Mouse (Mus musculus) right cerebral cortex, adult 18-20 months (tissue): ENCODE data around the gene Ovol3.
A peak's percentile ranks its signal among the peaks of the same experiment; 100 is the strongest.
"Not testable (repeated sequence)": the region's sequence is repeated elsewhere in the genome, so short reads cannot be mapped to it uniquely, and the experiment has no call there.

ENCODE experiments used
- DNase-seq: peaks from one replicate; pipeline ENCODE4 v3.0.0; 2022; ENCODE audit warnings: mixed read lengths

Ovol3 gene

DNA sequence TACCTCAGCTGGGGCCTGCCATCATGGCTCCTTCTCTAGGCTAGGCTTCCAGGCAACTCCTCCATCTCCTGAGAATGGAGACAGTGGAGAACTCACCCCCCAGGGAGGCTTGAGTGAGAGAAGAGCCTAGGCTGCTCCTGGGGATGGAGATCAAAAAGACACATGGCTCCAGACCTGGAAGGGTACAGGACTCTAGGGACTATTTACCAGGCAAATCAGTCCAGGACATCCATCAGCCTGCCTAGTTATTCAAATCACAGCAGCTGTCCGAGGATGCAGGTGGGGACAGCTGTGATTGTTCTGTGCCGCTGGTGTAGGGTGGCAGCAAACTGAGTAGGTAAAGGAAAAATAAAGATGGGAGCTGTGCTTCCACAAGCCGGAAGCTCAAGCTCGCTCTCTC, at the start of gene Ovol3:
Ovol3 (minus strand) TSS at position 101 of the 400 bp plus-strand sequence.
- no peak for DNase-seq

DNA sequence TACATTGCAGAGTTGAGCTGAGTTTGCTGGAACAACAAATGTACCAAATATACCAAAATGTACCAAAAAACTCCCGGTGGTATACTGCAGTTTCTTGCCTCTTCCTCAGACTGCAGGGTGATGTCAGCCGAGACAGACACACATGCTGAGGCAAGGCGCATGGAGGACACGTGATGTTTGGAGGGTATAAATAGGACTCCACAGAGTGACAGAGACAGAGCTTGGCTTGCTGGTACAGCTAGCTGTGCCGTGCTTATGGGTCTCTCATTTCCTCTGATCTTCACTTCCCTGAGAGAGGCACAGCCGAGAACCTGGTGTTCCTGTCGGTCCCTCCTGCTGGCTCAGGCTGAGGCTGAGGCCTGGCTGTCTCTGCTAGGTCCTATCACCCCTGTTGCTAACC, 47.2 kb upstream of the Ovol3 start:
- no peak for DNase-seq

DNA sequence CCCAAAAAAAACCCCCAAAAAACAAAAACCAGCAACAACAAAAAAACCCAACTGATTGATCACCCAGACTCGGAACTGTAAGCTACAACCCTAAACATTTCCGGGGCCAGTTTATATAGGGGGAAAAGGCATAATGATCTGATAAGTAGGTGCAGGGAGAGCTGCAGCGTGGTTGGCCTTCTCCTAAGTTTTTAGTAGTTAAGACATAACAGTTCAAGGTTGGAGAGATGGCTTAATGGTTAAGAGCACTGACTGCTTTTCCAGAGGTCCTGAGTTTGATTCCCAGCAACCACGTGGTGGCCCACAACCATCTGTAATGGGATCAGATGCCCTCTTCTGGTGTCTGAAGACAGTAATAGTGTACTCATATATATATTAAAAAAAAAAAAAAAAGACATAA, 46.0 kb upstream of the Ovol3 start:
- DNase-seq = no peak

DNA sequence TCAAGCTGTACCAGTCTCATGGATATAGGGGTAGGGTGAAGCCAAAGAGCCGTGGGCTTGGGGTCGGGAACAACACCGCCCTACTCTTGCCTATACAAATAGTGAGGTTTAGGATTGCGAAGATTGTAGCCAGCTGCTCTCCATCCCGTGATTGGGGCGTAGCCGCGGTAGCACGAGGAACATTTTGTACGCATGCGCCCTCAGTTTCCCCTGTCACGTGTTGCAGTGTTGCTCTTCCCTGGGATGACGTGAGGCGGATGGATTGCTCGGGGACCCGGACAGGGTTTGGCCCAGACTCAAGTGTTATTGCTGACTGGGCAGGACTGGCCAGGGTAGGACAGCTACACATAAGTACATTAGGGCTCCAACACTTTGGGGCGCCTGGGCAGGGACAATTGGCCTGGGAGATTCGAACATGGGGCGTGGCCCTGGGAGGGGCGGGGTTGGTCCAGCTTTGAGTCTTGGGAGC, 45.2 kb upstream of the Ovol3 start:
- DNase-seq = peak; percentile 89

DNA sequence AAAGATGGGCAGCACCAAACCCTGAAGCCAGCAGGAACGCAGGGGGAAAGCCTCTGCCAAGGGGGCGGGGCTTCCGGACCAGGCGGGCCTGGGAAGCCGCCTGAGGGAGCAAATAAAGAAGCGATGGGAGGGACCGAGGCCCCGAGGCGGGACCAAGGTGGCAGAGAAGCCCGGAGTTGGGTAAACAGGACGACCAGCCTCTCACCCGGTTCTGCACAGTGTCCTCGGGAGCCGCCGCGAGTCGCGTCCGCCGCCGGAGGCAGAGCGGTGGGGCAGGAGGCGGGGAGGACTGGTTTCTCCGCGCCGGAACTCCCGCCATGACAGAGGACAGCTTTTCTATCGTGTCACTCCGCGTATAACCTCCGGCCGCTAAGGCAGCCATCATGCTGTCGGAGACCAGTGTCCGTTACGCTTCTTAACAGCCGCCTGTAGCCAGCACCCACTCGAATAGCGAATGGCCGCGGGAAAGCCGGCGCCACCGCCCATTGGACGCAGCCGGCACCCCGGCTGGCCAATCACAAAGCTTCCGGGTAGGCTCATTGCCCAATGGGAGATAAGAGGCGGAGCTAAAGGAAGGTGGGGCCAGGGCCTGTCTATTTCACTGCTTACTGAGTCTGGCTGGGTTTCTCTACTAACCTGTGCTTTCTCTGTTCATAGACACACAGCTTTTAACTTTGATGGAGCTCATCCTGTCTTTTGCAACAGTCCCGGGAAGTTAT, 44.6 kb upstream of the Ovol3 start, which contains the start of the genes Thap8 and Wdr62:
Thap8 (plus strand) TSS at position 144 of the 719 bp plus-strand sequence.
Wdr62 (minus strand) TSS at position 469 of the 719 bp plus-strand sequence.
- peak; percentile 93 for DNase-seq

DNA sequence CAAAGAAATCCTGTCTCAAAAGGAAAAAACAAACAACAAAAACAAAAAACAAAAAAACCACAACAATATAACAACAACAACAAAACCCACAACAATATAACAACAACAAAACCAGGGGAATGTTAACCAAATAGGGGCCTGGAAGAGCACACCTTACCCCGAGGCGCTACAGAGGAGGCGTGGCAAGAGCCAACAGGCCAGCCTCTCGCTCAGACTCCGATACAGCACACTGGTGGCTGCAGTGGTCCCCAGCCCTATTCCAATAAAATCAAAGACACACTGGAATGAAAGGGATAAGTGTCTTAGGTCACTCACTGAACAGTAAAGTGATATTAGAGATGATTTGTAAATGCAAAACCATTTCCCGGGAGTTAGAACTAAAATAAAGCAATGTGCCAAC, 44.0 kb upstream of the Ovol3 start:
- no peak for DNase-seq

DNA sequence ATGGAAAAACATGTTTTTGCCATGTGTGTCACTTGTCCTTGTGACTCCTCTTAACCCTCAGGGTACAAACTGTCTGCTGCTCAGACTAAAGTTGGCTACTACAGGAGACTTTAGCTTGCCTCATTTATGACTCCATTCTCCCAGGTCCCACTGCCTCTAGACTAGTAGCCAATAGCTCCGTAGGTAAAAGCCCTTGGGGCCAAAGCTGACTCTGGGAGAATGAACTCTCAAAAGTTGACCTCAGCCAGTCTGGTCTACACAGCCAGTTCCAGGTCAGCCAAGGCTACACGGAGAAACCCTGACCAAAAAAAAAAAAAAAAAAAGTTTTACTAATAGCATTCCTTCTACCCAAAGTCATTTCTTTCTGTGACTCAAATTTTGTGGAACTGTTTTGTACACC, 43.4 kb upstream of the Ovol3 start:
- DNase-seq = no peak

DNA sequence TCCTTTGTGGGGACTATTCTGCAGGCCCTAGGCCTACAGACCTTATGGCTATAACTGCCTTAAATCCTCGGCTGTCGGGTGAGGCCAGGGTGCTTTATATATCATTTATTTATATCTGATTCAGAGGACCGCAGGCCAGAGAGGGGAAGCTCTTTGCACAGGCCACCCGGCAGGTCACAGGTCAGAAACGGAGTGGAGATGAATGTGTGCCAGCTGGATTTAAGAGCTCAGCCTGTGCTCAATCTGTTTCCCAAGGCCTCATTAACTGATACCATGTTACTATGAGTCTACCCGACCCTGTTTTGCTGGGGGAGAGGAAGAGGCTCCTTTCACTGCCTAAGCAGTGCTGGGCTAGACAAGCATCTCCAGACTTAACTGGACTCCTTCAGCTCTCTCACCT, 38.9 kb upstream of the Ovol3 start:
- no peak for DNase-seq

DNA sequence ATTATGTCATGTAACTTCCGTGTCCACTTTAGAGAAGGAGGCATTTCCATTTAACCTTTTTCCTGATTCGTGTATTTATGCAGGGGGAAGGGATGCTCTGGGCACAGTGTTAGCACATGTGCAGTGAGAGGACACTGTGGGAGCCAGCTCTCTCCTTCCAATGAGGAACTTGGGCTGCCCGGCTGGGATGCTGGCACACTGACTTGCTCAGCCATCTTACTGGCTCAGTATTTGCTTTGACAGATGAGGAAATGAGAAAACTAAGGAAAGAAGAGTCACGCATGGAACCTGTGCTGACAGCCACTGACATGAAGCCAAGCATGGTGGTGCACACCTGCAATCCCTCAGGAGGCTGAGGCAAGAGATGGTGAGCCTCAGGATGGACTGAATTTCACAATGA, 34.1 kb upstream of the Ovol3 start:
- no peak for DNase-seq

DNA sequence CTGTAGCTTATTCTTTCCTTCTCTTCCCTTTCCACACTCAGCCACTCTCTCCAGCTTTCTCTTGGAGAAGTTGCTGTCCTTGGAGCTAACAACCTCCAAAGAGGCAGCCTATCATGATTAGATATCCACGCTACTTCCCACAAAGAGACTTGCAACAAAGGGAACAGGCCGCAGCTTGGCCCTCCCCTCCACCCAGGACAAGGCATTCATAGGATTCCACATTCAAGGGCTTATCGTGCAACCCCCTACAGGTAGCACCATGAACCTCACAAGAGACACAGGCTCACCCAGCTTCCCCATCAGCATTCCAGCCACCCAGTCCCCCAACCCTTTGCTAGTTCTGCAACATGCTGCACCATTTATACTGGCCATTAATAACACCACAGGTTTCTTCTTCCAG, 31.3 kb upstream of the Ovol3 start:
- no peak for DNase-seq

DNA sequence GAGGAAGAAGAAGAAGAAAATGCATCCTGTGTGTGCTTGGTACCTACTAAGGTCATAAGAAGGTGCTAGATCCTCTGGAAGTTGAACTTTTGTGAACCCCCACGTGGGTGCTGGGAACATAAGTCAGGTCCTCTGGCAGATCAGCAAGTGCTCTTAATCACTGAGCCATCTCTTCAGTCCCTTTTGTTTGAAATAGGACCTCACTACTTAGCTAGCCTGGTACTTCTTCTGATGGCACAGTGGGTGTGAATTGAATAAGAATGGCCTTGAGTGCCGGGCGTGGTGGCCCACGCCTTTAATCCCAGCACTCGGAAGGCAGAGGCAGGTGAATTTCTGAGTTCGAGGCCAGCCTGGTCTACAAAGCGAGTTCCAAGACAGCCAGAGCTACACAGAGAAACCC, 30.4 kb upstream of the Ovol3 start:
- no peak for DNase-seq

DNA sequence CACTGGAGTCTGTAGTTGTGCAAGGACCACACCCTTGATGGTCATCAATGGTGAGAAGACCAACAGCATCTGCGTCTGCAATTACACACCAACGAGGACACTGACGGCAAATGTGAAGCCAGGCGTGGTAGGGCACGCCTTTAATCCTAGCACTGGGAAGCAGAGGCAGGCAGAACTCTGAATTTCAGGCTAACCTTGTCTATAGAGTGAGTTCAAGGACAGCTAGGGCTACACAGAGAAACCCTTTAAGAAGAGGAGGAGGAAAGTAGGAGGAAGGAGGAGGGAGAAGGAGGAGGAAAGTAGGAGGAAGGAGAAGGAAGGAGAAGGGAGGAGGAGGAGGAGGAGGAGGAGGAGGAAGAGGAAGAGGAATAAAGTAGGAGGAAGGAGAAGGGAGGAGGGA, 30.0 kb upstream of the Ovol3 start:
- DNase-seq = no peak

DNA sequence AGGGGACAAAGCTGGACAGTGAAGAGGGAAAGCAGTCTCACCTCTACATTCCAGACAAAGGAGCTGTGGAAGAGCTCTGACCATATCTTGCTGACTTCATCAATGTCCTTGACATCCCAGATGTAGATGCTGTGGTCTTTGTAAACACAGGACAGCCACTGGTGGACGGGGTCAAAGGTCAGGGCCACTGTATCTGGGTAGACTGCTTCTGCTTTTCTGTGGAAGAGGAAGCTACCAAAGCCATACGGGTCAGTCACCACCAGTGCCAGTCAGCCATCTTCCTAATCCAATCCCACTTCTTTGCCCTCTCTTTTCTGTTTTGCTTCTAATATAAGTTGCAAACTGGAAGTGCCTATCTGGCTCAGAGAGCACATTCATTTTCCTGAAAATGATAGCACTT, 29.5 kb upstream of the Ovol3 start:
- DNase-seq = no peak

DNA sequence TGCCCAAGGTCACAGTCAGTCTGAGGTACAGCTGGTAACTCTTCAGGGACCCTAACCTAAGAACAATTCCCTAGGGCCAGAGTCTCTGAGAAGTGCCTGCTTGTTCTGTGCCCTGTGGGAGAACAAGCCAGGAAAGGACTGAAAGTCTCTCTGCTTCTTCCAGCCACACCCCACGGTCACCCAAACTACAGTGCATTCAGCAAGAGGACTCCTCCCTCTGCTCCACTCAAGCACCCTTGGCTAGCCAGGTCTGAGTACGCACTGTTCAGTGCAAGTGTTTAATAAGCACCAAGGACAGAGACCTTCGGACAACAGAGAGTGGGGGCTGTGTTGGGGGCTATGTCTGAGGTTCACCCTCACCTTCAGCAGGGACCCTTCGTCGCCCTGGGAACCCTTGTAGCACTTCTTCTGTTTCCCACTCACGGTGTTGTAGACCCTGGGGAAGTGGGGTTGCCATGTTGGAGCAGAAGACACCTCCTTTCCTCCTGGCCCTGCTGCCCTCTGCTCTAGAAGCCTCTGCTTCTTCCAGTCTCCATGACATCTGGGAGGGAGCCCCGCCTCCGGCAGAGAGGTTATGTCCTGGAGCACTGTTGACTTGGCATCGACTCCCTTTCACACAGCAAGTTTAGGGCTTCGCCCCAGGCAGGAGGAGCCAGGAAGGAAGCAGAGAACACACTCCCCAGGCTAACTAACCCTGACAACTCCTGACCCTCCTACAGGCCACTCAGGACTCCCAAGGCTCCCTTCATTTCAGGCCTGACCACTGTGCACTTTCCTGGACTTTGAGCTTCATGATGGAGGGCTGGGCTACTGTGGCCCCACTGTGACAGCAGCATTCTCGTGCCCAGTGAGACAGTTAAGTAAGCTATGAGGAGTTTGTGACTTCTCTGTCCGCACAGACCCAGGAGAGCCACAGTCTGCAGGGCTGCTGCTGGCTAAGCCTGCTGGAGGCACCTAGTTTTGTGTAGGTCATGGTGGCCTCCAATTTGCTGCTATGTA, 16.7 kb upstream of the Ovol3 start:
- no peak for DNase-seq

DNA sequence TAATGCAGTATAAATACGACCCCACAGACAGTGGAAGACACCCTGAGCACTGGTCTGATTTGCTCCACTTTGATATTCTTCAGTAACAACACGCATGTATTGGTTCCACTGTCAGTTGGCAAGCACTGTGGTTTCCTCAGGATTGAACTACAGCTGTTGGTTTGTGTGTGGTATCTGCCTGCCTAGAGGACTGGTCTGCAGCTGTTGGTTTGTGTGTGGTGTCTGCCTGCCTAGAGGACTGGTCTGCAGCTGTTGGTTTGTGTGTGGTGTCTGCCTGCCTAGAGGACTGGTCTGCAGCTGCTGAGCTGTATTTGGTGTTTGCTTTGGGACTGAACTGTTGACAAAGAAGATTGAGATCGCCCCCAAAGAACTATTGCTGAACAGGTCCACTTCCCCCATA, 1.8 kb upstream of the Ovol3 start:
- DNase-seq = not testable (repeated sequence)

DNA sequence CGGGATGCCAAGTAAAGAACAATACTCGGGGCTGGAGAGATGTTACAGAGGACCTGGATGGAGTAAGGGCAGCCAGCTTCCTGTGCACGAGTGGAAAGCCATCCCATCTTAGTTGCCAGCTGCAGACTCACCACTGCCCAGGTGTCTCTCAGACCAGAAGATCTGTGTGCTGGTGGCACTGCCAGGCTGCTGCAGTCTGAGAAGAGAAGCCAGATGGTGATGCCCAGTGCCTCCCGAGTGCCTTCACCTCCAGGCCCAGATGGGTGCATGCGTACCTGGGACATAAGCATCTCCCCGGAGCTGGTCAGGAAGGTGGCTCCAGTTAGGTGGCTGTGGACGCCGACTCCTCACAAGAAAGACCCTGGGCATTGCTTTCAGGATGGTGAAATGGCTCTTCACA, 434 bp downstream of the Ovol3 start:
- no peak for DNase-seq

DNA sequence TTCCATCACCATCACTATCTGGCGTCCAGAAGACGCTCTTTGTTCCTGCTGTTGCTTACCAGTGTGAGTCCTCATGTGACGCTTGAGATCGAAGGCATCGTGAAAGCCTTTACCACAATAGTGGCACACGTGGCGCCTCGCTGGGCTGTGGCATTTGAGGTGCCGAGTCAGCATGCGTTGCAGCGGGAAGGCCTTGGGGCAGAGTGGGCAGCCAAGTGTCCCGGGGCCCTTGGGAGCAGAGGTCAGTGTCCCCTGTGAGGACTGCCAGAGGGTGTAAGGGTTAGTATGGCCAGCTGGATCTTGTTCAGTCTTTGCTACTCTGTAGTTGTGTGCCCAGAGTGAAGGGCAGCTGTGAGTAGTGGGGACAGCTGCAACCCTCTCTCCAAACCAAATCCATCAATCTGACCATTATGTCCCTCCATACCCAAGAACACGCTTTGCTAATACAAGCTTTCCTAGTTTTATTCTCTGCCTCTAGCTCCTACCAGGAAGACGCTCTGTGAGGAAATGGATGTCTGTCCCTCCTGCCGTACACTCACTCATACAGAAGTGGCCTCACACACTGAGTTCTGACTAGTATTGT, 1.2 kb downstream of the Ovol3 start:
- no peak for DNase-seq

DNA sequence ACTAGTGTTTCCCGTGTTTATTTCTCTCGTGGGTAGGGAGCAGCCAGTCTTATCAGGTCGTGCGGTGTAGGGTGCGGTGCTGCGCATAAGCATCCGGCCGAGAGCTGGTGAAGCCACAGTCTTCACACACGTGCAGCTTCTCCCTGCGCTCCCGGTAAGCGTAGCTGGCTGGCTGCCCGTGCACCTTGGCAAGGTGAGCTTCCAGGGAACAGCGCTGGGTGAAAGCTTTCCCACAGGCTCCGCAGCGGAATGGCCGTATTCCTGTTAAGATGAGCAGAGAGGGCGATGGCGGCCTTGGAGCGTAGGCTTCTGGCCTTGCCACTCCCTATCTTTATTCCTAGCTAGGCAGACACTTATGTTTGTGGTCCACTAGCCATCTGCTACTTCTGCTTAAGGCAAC, 2.1 kb downstream of the Ovol3 start:
- no peak for DNase-seq

DNA sequence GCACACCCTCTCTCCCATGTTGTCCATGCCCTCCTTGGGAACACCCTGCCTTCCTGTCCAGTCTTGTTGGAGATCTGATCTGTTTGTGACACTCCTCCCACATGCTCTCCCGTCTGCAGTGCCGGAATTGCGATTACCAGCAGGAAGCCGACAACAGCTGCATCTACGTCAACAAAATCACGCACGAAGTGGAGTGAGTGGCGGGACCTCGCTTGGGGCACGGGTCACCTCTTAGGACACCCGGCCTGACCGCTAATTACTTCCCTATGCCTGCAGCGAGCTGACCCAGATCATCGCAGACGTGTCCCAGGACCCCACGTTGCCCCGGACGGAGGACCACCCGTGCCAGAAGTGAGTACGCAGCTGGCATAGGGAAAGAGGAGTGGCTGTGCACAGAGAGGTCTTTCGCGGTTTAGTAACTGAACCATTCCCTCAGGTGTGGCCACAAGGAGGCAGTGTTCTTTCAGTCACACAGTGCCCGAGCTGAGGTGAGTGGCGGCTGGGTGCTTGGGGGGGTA, 2.8 kb downstream of the Ovol3 start:
- no peak for DNase-seq

DNA sequence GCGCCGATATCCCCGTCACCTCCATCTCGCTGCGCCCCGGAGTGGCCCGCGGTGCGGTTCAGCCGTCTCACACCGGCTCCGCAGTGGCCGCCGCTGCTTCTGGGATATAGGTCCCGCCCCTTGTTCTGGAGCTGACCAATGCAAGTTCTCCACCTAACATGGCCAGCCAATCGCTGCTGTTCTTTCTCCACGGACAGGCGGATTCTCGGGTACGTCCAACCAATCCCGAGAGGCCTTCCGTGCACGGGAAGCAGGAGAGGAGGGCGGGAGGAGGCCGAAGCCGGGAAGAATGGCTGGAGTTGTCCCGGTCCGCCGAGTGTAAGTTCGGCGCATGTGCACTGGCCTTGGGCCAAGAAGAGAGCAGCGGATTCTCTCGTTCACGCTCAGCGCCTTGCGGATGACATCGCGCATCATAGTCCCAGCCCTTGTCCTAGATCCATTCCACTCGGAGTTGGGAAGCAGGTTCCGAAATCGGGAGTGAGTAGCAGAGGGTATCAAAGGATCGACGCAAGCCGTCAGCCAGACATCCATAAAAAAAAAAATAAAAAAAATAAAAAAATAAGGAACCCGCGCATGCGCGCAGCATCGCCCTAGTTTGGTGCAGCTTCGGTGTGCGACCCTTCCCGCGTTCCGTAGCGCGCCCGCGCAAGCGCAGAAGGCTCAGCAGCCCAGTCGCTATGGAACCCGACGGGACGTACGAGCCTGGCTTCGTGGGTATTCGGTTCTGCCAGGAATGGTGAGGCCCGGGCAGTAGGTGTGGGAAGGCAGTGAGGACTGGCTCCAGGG, 3.7 kb downstream of the Ovol3 start, which contains the start of the genes Polr2i and Tbcb:
Polr2i (plus strand) TSS at position 280 of the 786 bp plus-strand sequence.
Tbcb (minus strand) TSS at position 604 of the 786 bp plus-strand sequence.
- DNase-seq = peak; percentile 99

DNA sequence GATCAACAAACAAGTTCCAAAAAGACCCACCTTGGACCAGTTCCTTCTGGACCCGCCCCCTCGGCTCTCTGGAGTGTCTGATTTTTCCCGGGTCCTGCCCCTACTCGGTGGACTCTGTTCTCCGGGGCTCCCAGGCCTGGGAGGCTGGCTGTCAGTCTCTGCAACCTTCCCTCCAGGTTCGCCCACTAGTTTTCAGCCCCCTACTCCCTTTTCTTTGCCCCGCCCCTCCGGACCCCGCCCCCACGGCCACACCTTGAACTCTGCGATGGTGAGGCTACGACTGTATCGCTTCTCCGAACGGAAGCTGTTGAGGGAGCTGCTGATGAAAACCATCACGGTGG, 4.2 kb downstream of the Ovol3 start:
- no peak for DNase-seq

DNA sequence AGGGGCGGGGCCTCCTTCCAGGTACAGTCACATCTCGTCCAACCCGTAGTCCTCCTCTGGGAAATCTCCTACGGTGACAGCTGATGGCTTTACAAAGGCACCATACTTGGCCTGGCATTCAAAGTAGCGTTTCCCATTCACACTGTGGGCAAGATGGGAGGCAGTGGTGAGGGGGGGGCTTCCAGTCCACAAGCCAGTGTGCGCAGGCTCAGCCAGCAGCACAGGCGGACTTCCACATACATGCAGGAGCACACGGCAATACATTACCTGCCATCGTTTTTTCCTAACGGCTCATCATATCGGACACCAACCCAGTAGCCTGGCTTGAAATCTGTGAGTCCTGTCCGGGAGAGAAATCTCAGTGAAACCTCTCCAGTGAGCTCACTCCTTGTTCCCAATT, 11.3 kb downstream of the Ovol3 start:
- no peak for DNase-seq
